Mouse (Mus musculus): ENCODE results near the gene Trnt1. TPM values are rescaled to one million over a fixed set of nuclear protein-coding genes. Genes with fewer than 3 reads are reported as not detected.

Trnt1 gene
- polyA plus RNA-seq, 1 experiment from 2014 or later = 60.9 TPM

GRCm38 (mm10) chr6:106748887-106749388 lies 20.0 kb upstream of the Trnt1 start, which contains the start of gene Il5ra:
Gene Il5ra (minus strand): TSS chr6:106749037.
- no peaks in the 10 kb centered on the region for H3K36me3 ChIP-seq
- H3K4me3 ChIP-seq (replicated peaks) = no peak within 1 kb of the TSS
- H3K4me1 ChIP-seq (replicated peaks) = no peaks in the 10 kb centered on the region
- ATAC-seq = no peak
- 67% methylated on average over 6 of the region's 6 CpGs for WGBS
- H3K27me3 ChIP-seq (replicated peaks) = no peaks in the 10 kb centered on the region
- H3K27ac ChIP-seq = no peak within 1 kb of the TSS
- no peaks in the 10 kb centered on the region for H3K9me3 ChIP-seq
- no peak within 1 kb of the TSS for H3K4me2 ChIP-seq (replicated peaks)
- no peak within 1 kb of the TSS for H3K9ac ChIP-seq

DNA sequence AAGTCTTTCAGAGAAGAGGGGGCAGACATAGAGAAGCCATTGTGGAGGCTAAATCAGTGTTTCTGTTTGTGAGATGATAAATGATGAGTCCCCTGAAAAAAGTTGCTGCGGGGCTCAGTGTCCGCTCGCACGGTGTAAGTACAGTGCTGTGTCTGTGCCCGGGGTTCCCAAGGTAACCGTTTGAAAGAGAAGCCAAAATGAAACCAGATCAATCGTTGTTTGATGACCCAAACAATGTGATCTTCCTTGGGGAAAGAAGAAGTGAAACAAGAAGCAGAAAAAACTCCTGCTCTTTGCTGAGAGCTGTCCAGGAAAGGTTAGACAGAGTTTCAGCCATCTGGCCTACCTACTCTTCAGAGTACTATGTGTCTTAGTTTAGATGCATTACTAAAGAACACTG lies 18.6 kb upstream of the Trnt1 start:
- no peak for ATAC-seq
- 80% methylated on average over 7 of the region's 7 CpGs for WGBS

GRCm38 (mm10) chr6:106758299-106758698 lies 10.6 kb upstream of the Trnt1 start:
- H3K4me1 ChIP-seq (replicated peaks) = no peaks in the 10 kb centered on the region
- H3K4me2 ChIP-seq (replicated peaks) = no peak overlapping the region
- 77% methylated on average over 3 of the region's 3 CpGs for WGBS
- no peaks in the 10 kb centered on the region for H3K27me3 ChIP-seq (replicated peaks)
- no peaks in the 10 kb centered on the region for H3K36me3 ChIP-seq
- no peak overlapping the region for H3K27ac ChIP-seq
- no peak for ATAC-seq
- H3K9me3 ChIP-seq = no peaks in the 10 kb centered on the region
- H3K9ac ChIP-seq = no peak overlapping the region
- H3K4me3 ChIP-seq (replicated peaks) = no peak overlapping the region

More for the DNA sequence above, 18.6 kb upstream of the Trnt1 start:
- Histone ChIP-seq H3K4me2 (replicated peaks) (no peak overlapping the region), H3K36me3 (no peaks in the 10 kb centered on the region), H3K9me3 (no peaks in the 10 kb centered on the region), H3K27me3 (replicated peaks) (no peaks in the 10 kb centered on the region), H3K27ac (no peak overlapping the region), H3K4me1 (replicated peaks) (no peaks in the 10 kb centered on the region), H3K4me3 (replicated peaks) (no peak overlapping the region), H3K9ac (no peak overlapping the region)

- Histone ChIP-seq H3K4me2 (replicated peaks) (no peak overlapping the region), H3K27ac (no peak overlapping the region), H3K9me3 (no peaks in the 10 kb centered on the region), H3K9ac (no peak overlapping the region), H3K4me1 (replicated peaks) (no peaks in the 10 kb centered on the region), H3K36me3 (no peaks in the 10 kb centered on the region), H3K27me3 (replicated peaks) (no peaks in the 10 kb centered on the region), H3K4me3 (replicated peaks) (no peak overlapping the region)
- no peak for ATAC-seq
- WGBS = 87% methylated on average over 3 of the region's 3 CpGs
Measured at GRCm38 (mm10) chr6:106760473-106761218, 8.3 kb upstream of the Trnt1 start.

GRCm38 (mm10) chr6:106761486-106761885 lies 7.4 kb upstream of the Trnt1 start:
- Histone ChIP-seq H3K4me3 (replicated peaks) (no peak overlapping the region), H3K9me3 (no peaks in the 10 kb centered on the region), H3K27ac (no peak overlapping the region), H3K4me1 (replicated peaks) (no peaks in the 10 kb centered on the region), H3K9ac (no peak overlapping the region), H3K4me2 (replicated peaks) (no peak overlapping the region), H3K27me3 (replicated peaks) (no peaks in the 10 kb centered on the region), H3K36me3 (no peaks in the 10 kb centered on the region)
- 75% methylated on average over 1 of the region's 1 CpGs for WGBS
- ATAC-seq = no peak

GRCm38 (mm10) chr6:106765892-106766291 lies 3.0 kb upstream of the Trnt1 start:
- peaks cover 5% of the 10 kb centered on the region; the same call in 1 of the 2 replicates for H3K4me1 ChIP-seq (replicated peaks)
- H3K36me3 ChIP-seq = no peaks in the 10 kb centered on the region
- H3K9me3 ChIP-seq = no peaks in the 10 kb centered on the region
- H3K27ac ChIP-seq = no peak overlapping the region
- no peak overlapping the region for H3K9ac ChIP-seq
- no peak overlapping the region for H3K4me2 ChIP-seq (replicated peaks)
- H3K4me3 ChIP-seq (replicated peaks) = no peak overlapping the region
- H3K27me3 ChIP-seq (replicated peaks) = no peaks in the 10 kb centered on the region
- ATAC-seq = no peak
- WGBS = 76% methylated on average over 1 of the region's 1 CpGs

- H3K36me3 ChIP-seq = no peaks in the 10 kb centered on the region
- no peak overlapping the region for H3K9ac ChIP-seq
- peaks cover 5% of the 10 kb centered on the region; the same call in 1 of the 2 replicates for H3K4me1 ChIP-seq (replicated peaks)
- no peak overlapping the region for H3K4me3 ChIP-seq (replicated peaks)
- H3K27me3 ChIP-seq (replicated peaks) = no peaks in the 10 kb centered on the region
- 70% methylated on average over 4 of the region's 4 CpGs for WGBS
- no peak overlapping the region for H3K27ac ChIP-seq
- no peak for ATAC-seq
- no peak overlapping the region for H3K4me2 ChIP-seq (replicated peaks)
- no peaks in the 10 kb centered on the region for H3K9me3 ChIP-seq
Measured at GRCm38 (mm10) chr6:106766774-106767173, 2.1 kb upstream of the Trnt1 start.

DNA sequence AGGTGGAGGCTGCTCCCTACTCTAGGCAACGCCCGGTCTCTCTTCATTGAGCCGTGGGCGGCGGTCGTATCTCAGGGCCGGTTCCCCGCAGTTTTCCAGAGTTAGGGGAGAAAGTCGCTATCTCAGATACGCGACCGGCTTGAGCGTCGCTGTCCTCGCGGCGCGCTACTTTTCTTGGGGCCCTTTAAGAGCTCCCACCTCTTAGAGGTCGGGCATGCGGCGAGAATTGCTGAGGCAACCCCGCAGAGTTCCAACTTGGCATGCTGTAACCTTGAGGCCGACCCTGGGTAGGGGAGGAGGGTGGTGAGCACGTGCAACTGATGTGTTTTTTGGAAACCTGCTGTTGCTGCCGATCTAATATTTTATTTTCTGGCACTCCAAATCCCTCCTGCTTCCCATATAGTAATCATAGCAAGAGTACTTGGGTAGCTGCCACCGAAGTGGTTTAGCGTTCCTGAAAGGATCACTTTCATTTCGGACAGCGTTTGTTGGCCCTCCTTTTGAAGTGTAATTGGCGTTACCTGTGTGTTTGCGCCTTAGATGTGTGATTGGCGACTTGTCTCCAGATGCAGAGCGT lies 458 bp downstream of the Trnt1 start:
- H3K4me1 ChIP-seq (replicated peaks) = peaks cover 5% of the 10 kb centered on the region; the same call in 1 of the 2 replicates
- H3K27ac ChIP-seq = peak overlapping the region; percentile 48; the same call in 1 of the 2 replicates
- peak overlapping the region; percentile 86 for H3K4me2 ChIP-seq (replicated peaks)
- ATAC-seq = peak; percentile 82
- H3K9me3 ChIP-seq = no peaks in the 10 kb centered on the region
- H3K4me3 ChIP-seq (replicated peaks) = peak overlapping the region; percentile 73
- 2% methylated on average over 33 of the region's 33 CpGs for WGBS
- H3K36me3 ChIP-seq = no peaks in the 10 kb centered on the region
- peak overlapping the region; percentile 69 for H3K9ac ChIP-seq
- no peaks in the 10 kb centered on the region for H3K27me3 ChIP-seq (replicated peaks)

GRCm38 (mm10) chr6:106770046-106770445 lies 1.1 kb downstream of the Trnt1 start:
- Histone ChIP-seq H3K9ac (peak overlapping the region; percentile 69), H3K4me1 (replicated peaks) (peaks cover 5% of the 10 kb centered on the region; the same call in 1 of the 2 replicates), H3K9me3 (no peaks in the 10 kb centered on the region), H3K4me3 (replicated peaks) (peak overlapping the region; percentile 73), H3K27me3 (replicated peaks) (no peaks in the 10 kb centered on the region), H3K4me2 (replicated peaks) (peak overlapping the region; percentile 86), H3K36me3 (no peaks in the 10 kb centered on the region), H3K27ac (no peak overlapping the region)
- 51% methylated on average over 4 of the region's 4 CpGs for WGBS
- no peak for ATAC-seq

GRCm38 (mm10) chr6:106787138-106787537 lies 18.2 kb downstream of the Trnt1 start:
- no peaks in the 10 kb centered on the region for H3K27me3 ChIP-seq (replicated peaks)
- no peaks in the 10 kb centered on the region for H3K9me3 ChIP-seq
- H3K9ac ChIP-seq = no peak overlapping the region
- ATAC-seq = no peak
- H3K4me3 ChIP-seq (replicated peaks) = no peak overlapping the region
- H3K4me2 ChIP-seq (replicated peaks) = no peak overlapping the region
- no peaks in the 10 kb centered on the region for H3K4me1 ChIP-seq (replicated peaks)
- 0 out of 2 replicates have a peak, but pooled peaks cover 2% of the 10 kb centered on the region for H3K36me3 ChIP-seq
- no peak overlapping the region for H3K27ac ChIP-seq
- WGBS = 87% methylated on average over 3 of the region's 3 CpGs

- H3K36me3 ChIP-seq = peaks cover 16% of the 10 kb centered on the region; the same call in 1 of the 2 replicates
- H3K9ac ChIP-seq = no peak overlapping the region
- H3K9me3 ChIP-seq = no peaks in the 10 kb centered on the region
- H3K4me1 ChIP-seq (replicated peaks) = no peaks in the 10 kb centered on the region
- WGBS = 93% methylated on average over 8 of the region's 8 CpGs
- H3K27me3 ChIP-seq (replicated peaks) = no peaks in the 10 kb centered on the region
- H3K4me2 ChIP-seq (replicated peaks) = no peak overlapping the region
- H3K27ac ChIP-seq = no peak overlapping the region
- ATAC-seq = no peak
- H3K4me3 ChIP-seq (replicated peaks) = no peak overlapping the region
Measured at GRCm38 (mm10) chr6:106791429-106791828, 22.5 kb downstream of the Trnt1 start.

DNA sequence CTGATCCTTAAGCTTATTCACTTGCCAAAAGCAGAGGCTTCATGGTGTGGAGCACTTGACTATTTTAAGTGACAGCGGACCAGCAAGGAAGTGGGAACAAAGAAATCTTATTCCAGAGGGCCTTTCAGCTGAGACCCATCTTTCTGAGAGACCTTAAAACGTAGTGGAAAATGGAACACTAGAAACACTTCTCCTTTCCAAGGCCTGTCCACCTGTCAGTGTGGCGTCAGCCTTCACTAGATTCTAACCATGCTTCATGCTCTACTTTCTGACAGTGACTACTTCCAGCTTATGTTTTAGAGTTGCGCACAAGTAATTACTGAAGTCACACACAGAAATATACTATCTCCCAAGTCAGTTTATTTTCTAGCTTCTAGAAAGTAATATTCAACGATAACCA lies 23.6 kb downstream of the Trnt1 start:
- no peak overlapping the region for H3K27ac ChIP-seq
- no peaks in the 10 kb centered on the region for H3K9me3 ChIP-seq
- H3K4me3 ChIP-seq (replicated peaks) = no peak overlapping the region
- no peak for ATAC-seq
- 93% methylated on average over 5 of the region's 5 CpGs for WGBS
- H3K4me1 ChIP-seq (replicated peaks) = no peaks in the 10 kb centered on the region
- H3K4me2 ChIP-seq (replicated peaks) = no peak overlapping the region
- no peaks in the 10 kb centered on the region for H3K27me3 ChIP-seq (replicated peaks)
- no peak overlapping the region for H3K9ac ChIP-seq
- peaks cover 16% of the 10 kb centered on the region; the same call in 1 of the 2 replicates for H3K36me3 ChIP-seq

All from intestine, embryonic 15.5 days (tissue).